Mouse (Mus musculus): ENCODE measurements around the gene Slc6a3. TPM values are rescaled to one million over a fixed set of nuclear protein-coding genes. Genes with fewer than 3 reads are reported as not detected.

The Slc6a3 gene
- polyA plus RNA-seq, 1 experiment from 2014 or later: 0.09 TPM

GRCm38 (mm10) chr13:73536824-73537223 is 277 bp downstream of the Slc6a3 start:
- no peak overlapping the region for H3K27ac ChIP-seq (ENCODE audit: low read length)
- WGBS: 19% methylated on average over 13 of the region's 13 CpGs
- no peak for ATAC-seq (ENCODE audit: insufficient read depth, low FRiP score)
- H3K36me3 ChIP-seq (ENCODE audit: control insufficient read depth, insufficient read depth, low read length): no peaks in the 10 kb centered on the region
- peak overlapping the region; percentile 50 for H3K4me3 ChIP-seq (replicated peaks; ENCODE audit: low read length)
- H3K4me2 ChIP-seq (ENCODE audit: low read depth, low read length): peak overlapping the region; percentile 83
- no peaks in the 10 kb centered on the region for H3K9me3 ChIP-seq (replicated peaks; ENCODE audit: control insufficient read depth, low read length)
- peak overlapping the region; percentile 61 for H3K9ac ChIP-seq (ENCODE audit: low read length)
- H3K4me1 ChIP-seq (ENCODE audit: control insufficient read depth, insufficient read depth, low read length): peaks cover 5% of the 10 kb centered on the region
- H3K27me3 ChIP-seq (ENCODE audit: control insufficient read depth, insufficient read depth, low read length): peaks cover 28% of the 10 kb centered on the region

- no peak for ATAC-seq (ENCODE audit: insufficient read depth, low FRiP score)
- Histone ChIP-seq H3K27ac (ENCODE audit: low read length) (no peak overlapping the region), H3K36me3 (ENCODE audit: control insufficient read depth, insufficient read depth, low read length) (no peaks in the 10 kb centered on the region), H3K4me2 (ENCODE audit: low read depth, low read length) (no peak overlapping the region), H3K9me3 (replicated peaks; ENCODE audit: control insufficient read depth, low read length) (no peaks in the 10 kb centered on the region), H3K9ac (ENCODE audit: low read length) (no peak overlapping the region), H3K4me1 (ENCODE audit: control insufficient read depth, insufficient read depth, low read length) (no peaks in the 10 kb centered on the region), H3K4me3 (replicated peaks; ENCODE audit: low read length) (no peak overlapping the region), H3K27me3 (ENCODE audit: control insufficient read depth, insufficient read depth, low read length) (no peaks in the 10 kb centered on the region)
- 87% methylated on average over 5 of the region's 5 CpGs for WGBS
Observed at GRCm38 (mm10) chr13:73564201-73564600, 27.7 kb downstream of the Slc6a3 start.

- no peak for ATAC-seq (ENCODE audit: insufficient read depth, low FRiP score)
- no peaks in the 10 kb centered on the region for H3K4me1 ChIP-seq (ENCODE audit: control insufficient read depth, insufficient read depth, low read length)
Observed at GRCm38 (mm10) chr13:73575051-73575450, 38.5 kb downstream of the Slc6a3 start.

GRCm38 (mm10) chr13:73577277-73577676 is 40.7 kb downstream of the Slc6a3 start:
- Histone ChIP-seq H3K9ac (ENCODE audit: low read length) (no peak overlapping the region), H3K27me3 (ENCODE audit: control insufficient read depth, insufficient read depth, low read length) (no peaks in the 10 kb centered on the region), H3K27ac (ENCODE audit: low read length) (no peak overlapping the region), H3K36me3 (ENCODE audit: control insufficient read depth, insufficient read depth, low read length) (no peaks in the 10 kb centered on the region), H3K4me2 (ENCODE audit: low read depth, low read length) (no peak overlapping the region), H3K9me3 (replicated peaks; ENCODE audit: control insufficient read depth, low read length) (no peaks in the 10 kb centered on the region), H3K4me1 (ENCODE audit: control insufficient read depth, insufficient read depth, low read length) (no peaks in the 10 kb centered on the region), H3K4me3 (replicated peaks; ENCODE audit: low read length) (no peak overlapping the region)
- 65% methylated on average over 2 of the region's 2 CpGs for WGBS
- no peak for ATAC-seq (ENCODE audit: insufficient read depth, low FRiP score)

More at GRCm38 (mm10) chr13:73575051-73575450, 38.5 kb downstream of the Slc6a3 start:
- Histone ChIP-seq H3K36me3 (ENCODE audit: control insufficient read depth, insufficient read depth, low read length) (no peaks in the 10 kb centered on the region), H3K27me3 (ENCODE audit: control insufficient read depth, insufficient read depth, low read length) (no peaks in the 10 kb centered on the region), H3K4me3 (replicated peaks; ENCODE audit: low read length) (no peak overlapping the region), H3K9me3 (replicated peaks; ENCODE audit: control insufficient read depth, low read length) (no peaks in the 10 kb centered on the region), H3K27ac (ENCODE audit: low read length) (no peak overlapping the region), H3K9ac (ENCODE audit: low read length) (no peak overlapping the region), H3K4me2 (ENCODE audit: low read depth, low read length) (no peak overlapping the region)

- no peak for ATAC-seq (ENCODE audit: insufficient read depth, low FRiP score)
Observed at GRCm38 (mm10) chr13:73591488-73591887, 54.9 kb downstream of the Slc6a3 start.

GRCm38 (mm10) chr13:73592546-73592945 is 56.0 kb downstream of the Slc6a3 start:
- 40% methylated on average over 2 of the region's 2 CpGs for WGBS
- ATAC-seq (ENCODE audit: insufficient read depth, low FRiP score): no peak

More at GRCm38 (mm10) chr13:73591488-73591887, 54.9 kb downstream of the Slc6a3 start:
- no peaks in the 10 kb centered on the region for H3K36me3 ChIP-seq (ENCODE audit: control insufficient read depth, insufficient read depth, low read length)
- H3K4me3 ChIP-seq (replicated peaks; ENCODE audit: low read length): no peak overlapping the region
- H3K4me1 ChIP-seq (ENCODE audit: control insufficient read depth, insufficient read depth, low read length): no peaks in the 10 kb centered on the region
- 74% methylated on average over 3 of the region's 3 CpGs for WGBS
- no peaks in the 10 kb centered on the region; the same call in 1 of the 2 replicates for H3K27me3 ChIP-seq (ENCODE audit: control insufficient read depth, insufficient read depth, low read length)
- no peak overlapping the region for H3K27ac ChIP-seq (ENCODE audit: low read length)
- no peak overlapping the region for H3K9ac ChIP-seq (ENCODE audit: low read length)
- no peak overlapping the region for H3K4me2 ChIP-seq (ENCODE audit: low read depth, low read length)
- no peaks in the 10 kb centered on the region for H3K9me3 ChIP-seq (replicated peaks; ENCODE audit: control insufficient read depth, low read length)

GRCm38 (mm10) chr13:73596276-73596675 is 59.7 kb downstream of the Slc6a3 start:
- no peaks in the 10 kb centered on the region for H3K36me3 ChIP-seq (ENCODE audit: control insufficient read depth, insufficient read depth, low read length)
- H3K4me3 ChIP-seq (replicated peaks; ENCODE audit: low read length): no peak overlapping the region
- no peaks in the 10 kb centered on the region; the same call in 1 of the 2 replicates for H3K27me3 ChIP-seq (ENCODE audit: control insufficient read depth, insufficient read depth, low read length)
- no peaks in the 10 kb centered on the region for H3K9me3 ChIP-seq (replicated peaks; ENCODE audit: control insufficient read depth, low read length)
- no peak overlapping the region for H3K4me2 ChIP-seq (ENCODE audit: low read depth, low read length)
- no peak overlapping the region for H3K27ac ChIP-seq (ENCODE audit: low read length)
- 56% methylated on average over 4 of the region's 4 CpGs for WGBS
- no peak for ATAC-seq (ENCODE audit: insufficient read depth, low FRiP score)
- no peaks in the 10 kb centered on the region for H3K4me1 ChIP-seq (ENCODE audit: control insufficient read depth, insufficient read depth, low read length)
- H3K9ac ChIP-seq (ENCODE audit: low read length): no peak overlapping the region

More at GRCm38 (mm10) chr13:73592546-73592945, 56.0 kb downstream of the Slc6a3 start:
- H3K4me1 ChIP-seq (ENCODE audit: control insufficient read depth, insufficient read depth, low read length): no peaks in the 10 kb centered on the region
- no peaks in the 10 kb centered on the region for H3K9me3 ChIP-seq (replicated peaks; ENCODE audit: control insufficient read depth, low read length)
- H3K9ac ChIP-seq (ENCODE audit: low read length): no peak overlapping the region
- no peak overlapping the region for H3K4me3 ChIP-seq (replicated peaks; ENCODE audit: low read length)
- no peak overlapping the region for H3K27ac ChIP-seq (ENCODE audit: low read length)
- no peak overlapping the region for H3K4me2 ChIP-seq (ENCODE audit: low read depth, low read length)
- no peaks in the 10 kb centered on the region; the same call in 1 of the 2 replicates for H3K27me3 ChIP-seq (ENCODE audit: control insufficient read depth, insufficient read depth, low read length)
- H3K36me3 ChIP-seq (ENCODE audit: control insufficient read depth, insufficient read depth, low read length): no peaks in the 10 kb centered on the region

- Histone ChIP-seq H3K4me3 (replicated peaks; ENCODE audit: low read length) (no peak overlapping the region), H3K9me3 (replicated peaks; ENCODE audit: control insufficient read depth, low read length) (no peaks in the 10 kb centered on the region), H3K27ac (ENCODE audit: low read length) (no peak overlapping the region), H3K36me3 (ENCODE audit: control insufficient read depth, insufficient read depth, low read length) (no peaks in the 10 kb centered on the region), H3K4me1 (ENCODE audit: control insufficient read depth, insufficient read depth, low read length) (peaks cover 10% of the 10 kb centered on the region), H3K4me2 (ENCODE audit: low read depth, low read length) (no peak overlapping the region), H3K27me3 (ENCODE audit: control insufficient read depth, insufficient read depth, low read length) (no peaks in the 10 kb centered on the region; the same call in 1 of the 2 replicates), H3K9ac (ENCODE audit: low read length) (no peak overlapping the region)
- no peak for ATAC-seq (ENCODE audit: insufficient read depth, low FRiP score)
- WGBS: 69% methylated on average over 4 of the region's 4 CpGs
Observed at GRCm38 (mm10) chr13:73600217-73600616, 63.7 kb downstream of the Slc6a3 start.

- peak overlapping the region; percentile 94 for H3K9ac ChIP-seq (ENCODE audit: low read length)
- H3K9me3 ChIP-seq (replicated peaks; ENCODE audit: control insufficient read depth, low read length): no peaks in the 10 kb centered on the region
- no peak for ATAC-seq (ENCODE audit: insufficient read depth, low FRiP score)
- H3K27ac ChIP-seq (ENCODE audit: low read length): no peak overlapping the region
- 51% methylated on average over 4 of the region's 4 CpGs for WGBS
- H3K4me3 ChIP-seq (replicated peaks; ENCODE audit: low read length): peak overlapping the region; percentile 88
- H3K4me1 ChIP-seq (ENCODE audit: control insufficient read depth, insufficient read depth, low read length): peaks cover 10% of the 10 kb centered on the region
- peak overlapping the region; percentile 85 for H3K4me2 ChIP-seq (ENCODE audit: low read depth, low read length)
- no peaks in the 10 kb centered on the region for H3K27me3 ChIP-seq (ENCODE audit: control insufficient read depth, insufficient read depth, low read length)
- H3K36me3 ChIP-seq (ENCODE audit: control insufficient read depth, insufficient read depth, low read length): peaks cover 12% of the 10 kb centered on the region; the same call in 1 of the 2 replicates
Observed at GRCm38 (mm10) chr13:73603046-73603445, 66.5 kb downstream of the Slc6a3 start.
